Mouse (Mus musculus): ENCODE results near the gene Rnf25. TPM values are rescaled to one million over a fixed set of nuclear protein-coding genes. Genes with fewer than 3 reads are reported as not detected.
A peak's percentile ranks its signal among the peaks of the same experiment; 100 is the strongest.

Rnf25 gene
- polyA plus RNA-seq, 1 experiment: 33.5 TPM

DNA sequence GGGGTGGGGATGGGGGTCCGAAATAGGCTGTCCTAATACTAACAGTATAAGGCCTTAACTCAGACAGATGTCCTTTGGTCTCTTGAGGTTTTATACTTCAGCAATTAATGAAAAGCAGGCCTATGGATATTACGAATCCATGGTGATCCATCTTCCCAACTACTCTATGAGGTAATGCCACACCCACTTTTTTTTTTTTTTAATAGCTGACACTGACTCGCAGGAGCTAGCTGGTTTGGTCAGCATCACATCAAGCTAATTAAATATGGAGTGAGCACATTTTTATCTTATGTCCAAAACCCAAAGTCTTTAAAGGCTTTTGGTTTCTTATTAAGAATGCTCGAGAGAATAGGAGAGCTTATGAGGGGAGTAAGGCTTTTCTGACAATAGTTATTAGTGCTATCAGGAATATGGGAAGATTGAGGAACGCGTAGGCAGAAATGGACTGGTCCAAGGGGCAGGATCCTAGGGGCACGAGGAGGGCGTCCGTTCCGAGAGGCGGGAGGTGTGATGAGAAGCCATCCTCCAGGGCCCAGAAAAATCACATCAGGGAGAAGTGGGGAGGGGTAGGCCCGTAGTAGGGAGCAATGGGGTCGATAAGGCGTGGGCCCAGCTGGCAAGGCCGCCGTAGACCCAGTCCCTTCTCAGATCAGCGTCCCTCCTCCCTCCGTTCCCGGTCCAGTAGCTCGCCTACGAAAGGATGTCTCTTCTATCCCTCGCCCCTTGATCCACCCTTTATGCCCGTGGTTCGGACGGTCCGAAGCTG, 513 bp downstream of the Rnf25 start:
- Histone ChIP-seq H3K4me1 (ENCODE audit: control insufficient read depth, insufficient read depth, insufficient read length) (peaks cover 5% of the 10 kb centered on the region), H3K36me3 (ENCODE audit: control insufficient read depth, insufficient read depth, low read length) (peaks cover 9% of the 10 kb centered on the region), H3K4me3 (ENCODE audit: extremely low read depth, insufficient read depth, insufficient read length) (peak overlapping the region; percentile 87), H3K27me3 (ENCODE audit: control insufficient read depth, insufficient read depth, low read length) (no peaks in the 10 kb centered on the region), H3K27ac (ENCODE audit: insufficient read depth, low read length) (peak overlapping the region; percentile 12; the same call in 1 of the 2 replicates)
- no peak for TF ChIP-seq POLR2A (IDR thresholded peaks at IDR 0.05; ENCODE audit: low read depth, low read length)
- TF ChIP-seq CTCF (IDR thresholded peaks at IDR 0.05; ENCODE audit: extremely low read depth, insufficient read depth, insufficient read length, insufficient replicate concordance): no peak
- 8% methylated on average over 26 of the region's 26 CpGs for WGBS
- peak in 1 of 2 experiments; percentile 7 for DNase-seq (ENCODE audit: low read depth in 1 of 2, low spot score in 2 of 2)

DNA sequence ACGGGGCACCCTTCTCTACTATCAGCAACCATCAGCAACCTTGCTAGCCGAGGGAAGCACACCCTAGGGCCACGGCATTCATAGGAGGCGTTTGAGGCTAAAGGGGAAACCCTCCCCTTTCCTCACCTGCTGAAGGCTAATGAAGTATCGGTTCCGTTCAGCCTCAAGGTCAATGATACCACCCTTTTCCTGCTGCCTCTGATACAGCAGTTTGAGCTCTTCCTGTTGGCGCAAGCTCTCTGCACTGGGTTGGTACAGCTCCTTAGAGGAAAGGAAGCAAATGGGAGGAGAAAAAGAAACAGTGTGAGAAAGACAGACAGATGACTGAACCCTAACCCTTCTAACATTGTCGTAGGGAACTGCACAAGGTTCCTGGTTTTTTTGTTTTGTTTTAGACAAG, 6.8 kb downstream of the Rnf25 start:
- Histone ChIP-seq H3K27me3 (ENCODE audit: control insufficient read depth, insufficient read depth, low read length) (no peaks in the 10 kb centered on the region), H3K36me3 (ENCODE audit: control insufficient read depth, insufficient read depth, low read length) (peaks cover 24% of the 10 kb centered on the region), H3K4me1 (ENCODE audit: control insufficient read depth, insufficient read depth, insufficient read length) (no peaks in the 10 kb centered on the region), H3K27ac (ENCODE audit: insufficient read depth, low read length) (0 out of 2 replicates have a peak overlapping the region, but pooled peaks have one; percentile 32), H3K4me3 (ENCODE audit: extremely low read depth, insufficient read depth, insufficient read length) (no peak overlapping the region)
- 42% methylated on average over 8 of the region's 8 CpGs for WGBS
- no peak for DNase-seq (ENCODE audit: low read depth in 1 of 2, low spot score in 2 of 2)
- TF ChIP-seq POLR2A (IDR thresholded peaks at IDR 0.05; ENCODE audit: low read depth, low read length) (no peak), CTCF (IDR thresholded peaks at IDR 0.05; ENCODE audit: extremely low read depth, insufficient read depth, insufficient read length, insufficient replicate concordance) (no peak)

DNA sequence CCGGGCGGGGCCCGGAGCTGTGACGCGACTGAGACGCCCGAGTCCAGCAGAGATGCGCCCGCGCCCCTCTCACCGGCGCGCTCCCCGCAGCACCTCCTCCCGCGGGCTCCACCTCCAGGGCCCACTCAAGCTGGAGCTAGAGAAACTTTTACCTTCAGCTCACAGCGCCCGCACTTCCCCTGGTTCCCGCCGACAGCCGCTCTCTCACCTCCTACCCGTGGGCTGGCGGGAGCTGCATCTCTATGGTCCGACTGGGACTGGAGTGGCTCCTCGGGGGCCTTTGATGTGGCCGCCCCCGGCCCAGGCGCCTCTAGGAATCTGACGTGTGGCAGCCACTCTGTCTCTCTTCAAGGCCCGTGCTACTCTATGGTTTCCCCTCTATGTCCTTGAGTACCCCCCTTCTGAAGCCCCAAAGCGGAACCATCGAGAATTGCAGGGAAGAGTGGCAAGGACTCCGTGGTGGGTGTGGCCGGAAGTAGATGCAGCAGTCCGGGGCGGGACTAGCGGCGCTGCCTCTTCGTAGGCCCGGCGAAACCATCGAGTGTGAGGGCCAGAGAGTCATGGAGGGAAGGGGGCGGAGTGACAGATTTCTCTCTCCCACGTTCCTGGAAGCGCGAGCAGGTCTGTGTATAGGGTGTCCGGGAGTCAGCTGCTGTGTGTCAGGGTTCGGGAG, 13.3 kb downstream of the Rnf25 start, which contains the start of the genes Zfp142 and Bcs1l:
TSS of gene Zfp142 (minus strand) at position 474 of the 673 bp plus-strand sequence.
TSS of gene Bcs1l (plus strand) at position 517 of the 673 bp plus-strand sequence.
- DNase-seq (ENCODE audit: low read depth in 1 of 2, low spot score in 2 of 2): peak; percentile 94 to 99
- under 1% methylated on average over 48 of the region's 48 CpGs for WGBS

DNA sequence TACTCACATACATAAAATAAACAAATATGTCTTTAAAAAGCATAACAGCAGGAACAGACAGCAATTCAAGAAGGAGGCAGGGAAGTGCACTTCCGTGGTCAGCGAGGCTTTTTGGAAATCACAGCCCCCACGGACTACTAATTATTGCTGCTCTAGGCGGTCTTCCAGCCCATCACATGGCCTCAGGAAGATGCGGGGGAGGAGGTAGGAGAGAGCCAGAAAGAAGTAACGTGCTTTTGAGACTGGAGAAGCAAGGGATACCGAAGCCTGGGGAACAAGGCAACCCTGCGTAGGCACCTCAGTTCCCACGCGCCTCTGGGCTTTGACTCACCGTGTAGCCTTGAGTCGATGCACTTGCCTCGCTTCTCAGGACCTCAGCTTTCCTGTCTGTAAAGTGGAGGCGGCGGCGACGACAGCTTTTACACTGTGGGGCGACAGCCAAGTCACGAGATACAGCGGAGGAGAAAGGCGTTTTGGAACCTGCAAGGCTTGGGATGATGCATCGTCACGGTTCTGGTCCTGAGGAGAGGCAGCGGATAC, 13.9 kb downstream of the Rnf25 start:
- no peak for TF ChIP-seq CTCF (IDR thresholded peaks at IDR 0.05; ENCODE audit: extremely low read depth, insufficient read depth, insufficient read length, insufficient replicate concordance)
- no peak for TF ChIP-seq POLR2A (IDR thresholded peaks at IDR 0.05; ENCODE audit: low read depth, low read length)
- Histone ChIP-seq H3K36me3 (ENCODE audit: control insufficient read depth, insufficient read depth, low read length) (peaks cover 6% of the 10 kb centered on the region), H3K27ac (ENCODE audit: insufficient read depth, low read length) (peak overlapping the region; percentile 85), H3K27me3 (ENCODE audit: control insufficient read depth, insufficient read depth, low read length) (no peaks in the 10 kb centered on the region), H3K4me3 (ENCODE audit: extremely low read depth, insufficient read depth, insufficient read length) (peak overlapping the region; percentile 63), H3K4me1 (ENCODE audit: control insufficient read depth, insufficient read depth, insufficient read length) (no peaks in the 10 kb centered on the region)
- DNase-seq (ENCODE audit: low read depth in 1 of 2, low spot score in 2 of 2): no peak
- under 1% methylated on average over 24 of the region's 24 CpGs for WGBS

More for the DNA sequence above, 13.3 kb downstream of the Rnf25 start, which contains the start of the genes Zfp142 and Bcs1l:
- TF ChIP-seq CTCF (IDR thresholded peaks at IDR 0.05; ENCODE audit: extremely low read depth, insufficient read depth, insufficient read length, insufficient replicate concordance): no peak
- 0 out of 2 replicates have a peak, but pooled peaks have one; percentile 2 for TF ChIP-seq POLR2A (IDR thresholded peaks at IDR 0.05; ENCODE audit: low read depth, low read length)
- Histone ChIP-seq H3K27ac (ENCODE audit: insufficient read depth, low read length) (peak within 1 kb of the TSS; percentile 85), H3K4me3 (ENCODE audit: extremely low read depth, insufficient read depth, insufficient read length) (peak within 1 kb of the TSS; percentile 63), H3K4me1 (ENCODE audit: control insufficient read depth, insufficient read depth, insufficient read length) (no peaks in the 10 kb centered on the region), H3K36me3 (ENCODE audit: control insufficient read depth, insufficient read depth, low read length) (peaks cover 4% of the 10 kb centered on the region), H3K27me3 (ENCODE audit: control insufficient read depth, insufficient read depth, low read length) (no peaks in the 10 kb centered on the region)

DNA sequence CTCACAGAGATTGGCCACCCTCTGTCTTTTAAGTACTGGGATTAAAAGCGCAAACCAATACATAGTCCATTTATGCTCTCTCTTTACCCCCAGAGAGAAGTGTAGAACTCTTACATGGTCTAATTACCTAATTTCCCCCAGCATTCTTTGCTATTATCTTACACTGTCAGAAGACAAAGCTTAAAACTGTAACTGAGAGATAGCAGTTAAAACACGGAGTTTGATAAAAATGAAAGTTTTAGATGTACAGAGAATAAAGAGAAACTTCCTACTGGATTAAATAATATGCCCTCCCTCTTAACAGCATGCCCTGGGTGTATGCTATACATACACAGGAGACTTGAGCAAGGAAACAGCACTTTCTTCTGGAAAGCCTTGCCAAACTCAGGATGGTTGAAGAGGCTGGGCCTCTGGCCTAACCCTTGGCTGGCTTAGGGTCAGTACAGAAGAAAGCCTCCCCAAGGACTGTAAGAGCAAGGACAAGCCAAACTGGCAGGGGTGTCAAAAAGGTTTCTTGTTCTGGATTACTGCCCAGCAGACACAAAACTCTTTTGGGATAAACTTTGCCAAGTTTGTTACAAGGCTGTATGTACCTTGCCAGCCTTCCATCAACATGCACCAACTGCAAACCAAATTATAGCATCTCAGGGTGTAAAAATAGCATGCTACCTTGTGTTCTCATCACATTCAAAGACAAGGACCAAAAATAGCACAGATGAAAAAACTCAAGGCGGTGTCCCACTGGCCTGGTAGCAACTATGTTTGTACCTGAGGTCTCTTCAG, 16.4 kb downstream of the Rnf25 start:
- no peak overlapping the region for H3K27ac ChIP-seq (ENCODE audit: insufficient read depth, low read length)
- WGBS: 83% methylated on average over 3 of the region's 3 CpGs
- no peak for DNase-seq (ENCODE audit: low read depth in 1 of 2, low spot score in 2 of 2)
- TF ChIP-seq POLR2A (IDR thresholded peaks at IDR 0.05; ENCODE audit: low read depth, low read length): no peak
- no peak for TF ChIP-seq CTCF (IDR thresholded peaks at IDR 0.05; ENCODE audit: extremely low read depth, insufficient read depth, insufficient read length, insufficient replicate concordance)
- no peak overlapping the region for H3K4me3 ChIP-seq (ENCODE audit: extremely low read depth, insufficient read depth, insufficient read length)
- no peaks in the 10 kb centered on the region for H3K27me3 ChIP-seq (ENCODE audit: control insufficient read depth, insufficient read depth, low read length)
- no peaks in the 10 kb centered on the region for H3K4me1 ChIP-seq (ENCODE audit: control insufficient read depth, insufficient read depth, insufficient read length)
- peaks cover 6% of the 10 kb centered on the region for H3K36me3 ChIP-seq (ENCODE audit: control insufficient read depth, insufficient read depth, low read length)

DNA sequence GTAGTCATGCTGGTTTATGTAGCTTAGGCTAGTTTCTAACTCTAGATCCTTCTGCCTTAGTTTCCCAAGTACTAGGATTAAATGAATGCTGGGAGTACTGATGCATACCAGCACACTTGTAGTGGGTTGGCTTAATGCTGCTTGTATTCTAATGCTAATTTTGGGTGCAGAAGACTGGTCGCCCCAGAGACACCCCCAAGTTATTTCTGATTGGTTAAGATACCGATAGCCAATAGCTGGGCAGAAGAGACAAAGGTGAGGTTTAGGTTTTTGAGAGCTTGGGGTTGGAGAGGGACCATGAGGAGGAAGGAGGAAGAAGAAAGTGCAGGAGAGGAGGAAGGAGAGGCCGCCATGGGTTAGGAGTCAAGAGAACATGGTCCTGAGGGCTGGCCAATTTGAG, 18.6 kb downstream of the Rnf25 start:
- Histone ChIP-seq H3K27ac (ENCODE audit: insufficient read depth, low read length) (no peak overlapping the region), H3K27me3 (ENCODE audit: control insufficient read depth, insufficient read depth, low read length) (no peaks in the 10 kb centered on the region), H3K4me1 (ENCODE audit: control insufficient read depth, insufficient read depth, insufficient read length) (no peaks in the 10 kb centered on the region), H3K4me3 (ENCODE audit: extremely low read depth, insufficient read depth, insufficient read length) (no peak overlapping the region), H3K36me3 (ENCODE audit: control insufficient read depth, insufficient read depth, low read length) (peaks cover 16% of the 10 kb centered on the region)
- no peak for TF ChIP-seq CTCF (IDR thresholded peaks at IDR 0.05; ENCODE audit: extremely low read depth, insufficient read depth, insufficient read length, insufficient replicate concordance)
- TF ChIP-seq POLR2A (IDR thresholded peaks at IDR 0.05; ENCODE audit: low read depth, low read length): no peak
- no peak for DNase-seq (ENCODE audit: low read depth in 1 of 2, low spot score in 2 of 2)
- WGBS: 91% methylated on average over 3 of the region's 3 CpGs

All from spleen, adult 2 months (tissue).